Mouse (Mus musculus): ENCODE data around the gene Gm10409.
"Not testable (repeated sequence)": the region's sequence is repeated elsewhere in the genome, so short reads cannot be mapped to it uniquely, and the experiment has no call there.

Gm10409 gene

GRCm38 (mm10) chr14:3412314-3412713 is at the start of gene Gm10409:
Gene Gm10409 (plus strand): TSS chr14:3412614.
- not testable (repeated sequence) for DNase-seq

DNA sequence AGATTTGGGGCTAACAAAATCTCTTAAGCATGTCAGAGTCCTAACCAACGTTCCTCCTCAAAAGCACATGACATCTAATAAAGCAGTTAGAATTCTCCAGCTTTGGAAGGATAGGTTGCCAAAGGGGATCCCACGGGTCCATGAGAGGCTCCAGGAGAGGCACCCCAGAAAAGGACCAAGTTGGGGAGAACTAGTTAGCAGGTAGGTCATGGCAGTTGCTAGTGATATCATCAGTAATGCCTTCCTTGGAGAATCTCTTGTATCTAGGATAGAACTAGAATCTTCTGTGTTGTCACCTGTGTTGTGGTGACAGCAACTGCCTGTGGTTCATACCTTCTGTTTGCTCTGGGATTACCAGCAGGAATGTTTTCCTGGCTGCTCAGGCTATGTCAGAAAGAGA is 17.6 kb upstream of the Gm10409 start, which contains the start of gene Gm10413:
Gm10413 (plus strand) TSS at position 301 of the 400 bp plus-strand sequence.
- DNase-seq = not testable (repeated sequence)

DNA sequence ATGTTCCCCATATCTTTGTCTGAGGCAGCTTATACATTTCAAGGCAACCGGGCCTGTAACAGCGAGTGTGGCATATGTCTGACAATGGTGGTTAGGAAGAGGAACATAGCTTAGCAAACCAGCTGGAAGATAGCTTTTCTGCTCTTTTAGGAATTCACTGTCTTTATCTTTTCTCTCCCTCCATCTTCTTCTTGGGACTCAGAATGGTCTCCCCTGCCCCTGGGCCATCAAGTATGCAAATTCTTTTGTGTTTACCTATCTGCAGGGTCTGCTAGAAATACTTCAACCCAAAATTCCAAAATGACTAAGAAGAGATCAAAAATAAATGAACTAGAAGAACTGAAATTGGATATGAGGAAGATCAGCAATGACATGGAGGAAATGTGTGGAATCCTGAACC is 15.4 kb downstream of the Gm10409 start, which contains the start of gene Gm3005:
Gm3005 (plus strand) TSS at position 301 of the 400 bp plus-strand sequence.
- not testable (repeated sequence) for DNase-seq

DNA sequence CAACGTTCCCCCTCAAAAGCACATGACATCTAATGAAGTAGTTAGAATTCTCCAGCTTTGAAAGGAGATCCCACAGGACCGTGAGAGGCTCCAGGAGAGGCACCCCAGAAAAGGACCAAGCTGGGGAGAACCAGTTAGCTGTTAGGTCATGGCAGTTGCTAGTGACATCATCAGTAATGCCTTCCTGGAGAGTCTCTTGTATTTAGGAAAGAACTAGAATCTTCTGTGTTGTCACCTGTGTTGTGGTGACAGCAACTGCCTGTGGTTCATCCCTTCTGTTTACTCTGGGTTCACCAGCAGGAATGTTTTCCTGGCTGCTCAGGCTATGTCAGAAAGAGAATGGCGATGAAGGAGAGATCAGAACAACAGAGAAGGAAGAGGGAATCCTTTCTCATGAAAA is 36.7 kb downstream of the Gm10409 start, which contains the start of gene Gm10408:
Gm10408 (plus strand) TSS at position 301 of the 400 bp plus-strand sequence.
- not testable (repeated sequence) for DNase-seq

Data from thymus, postnatal 4 days (tissue).